Mouse (Mus musculus) forebrain, embryonic 10.5 days (tissue): Measurements from ENCODE around the gene Kiz. TPM values are rescaled to one million over a fixed set of nuclear protein-coding genes. Genes with fewer than 3 reads are reported as not detected.

Source experiments
- DNase-seq: peaks from one replicate; pipeline ENCODE4 v3.0.0-alpha.2; 2017; ENCODE audit warnings: low spot score; ENCODE audit errors: extremely low spot score
- H3K27ac ChIP-seq: fragments of 300-500 bp; sonication (generic); 2 replicates; pipeline ENCODE4 v1.5.1; 2016; ENCODE audit warnings: mild to moderate bottlenecking
- H3K27me3 ChIP-seq: fragments of 300-500 bp; sonication (generic); 2 replicates; pipeline ENCODE4 v1.6.1; 2016; ENCODE audit warnings: mild to moderate bottlenecking; ENCODE audit not compliant: poor library complexity, severe bottlenecking
- H3K36me3 ChIP-seq: fragments of 300-500 bp; sonication (generic); replicated peaks from 2 replicates; pipeline ENCODE4 v1.6.1; 2016; ENCODE audit warnings: mild to moderate bottlenecking, moderate library complexity
- H3K4me1 ChIP-seq: fragments of 300-500 bp; sonication (generic); 2 replicates; pipeline ENCODE4 v1.6.1; 2016
- H3K4me3 ChIP-seq: fragments of 300-500 bp; sonication (generic); 2 replicates; pipeline ENCODE4 v1.5.1; 2016; ENCODE audit warnings: mild to moderate bottlenecking, moderate library complexity
- H3K9me3 ChIP-seq: fragments of 300-500 bp; sonication (generic); 2 replicates; pipeline ENCODE4 v1.6.1; 2016; ENCODE audit warnings: mild to moderate bottlenecking, moderate library complexity
- WGBS: fragments of 180-500 bp; shearing (Covaris S2); methylation state at CpG from one replicate; pipeline ENCODE4 v1.1.7; 2016; 5-methylcytosine and 5-hydroxymethylcytosine counted together
- polyA plus RNA-seq: library from polyadenylated mRNA; unstranded; fragments of >200 nt; fragmentation: Nextera tagmentation; extraction: Ambion mirVana; gene quantifications from 2 replicates; pipeline ENCODE4 v1.2.1, GENCODE M21; 2016

The Kiz gene
- 23.9 and 27.5 TPM in 2 replicates for polyA plus RNA-seq

DNA sequence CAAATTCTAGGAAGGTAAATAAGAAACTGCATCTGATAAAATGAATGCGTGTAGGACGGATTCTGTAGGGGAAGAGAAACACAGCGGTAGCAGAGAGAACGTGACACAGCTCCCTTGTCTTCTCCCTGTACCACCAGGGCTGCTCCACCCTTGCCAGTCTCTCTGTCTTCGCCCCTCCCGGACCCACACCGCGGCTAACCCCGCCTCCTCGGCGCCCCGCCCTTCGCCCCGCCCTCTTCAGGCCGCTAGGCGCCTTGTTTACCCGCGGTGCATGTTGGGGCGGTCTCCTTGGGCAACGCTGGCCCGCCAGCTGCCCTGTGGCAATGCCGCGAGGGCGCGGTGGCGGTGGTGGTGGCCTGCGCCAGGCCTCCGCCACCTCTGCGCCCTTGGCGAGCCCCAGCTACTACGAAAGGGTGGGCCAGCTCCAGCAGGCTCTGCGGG is at the start of gene Kiz:
Gene Kiz, plus strand, starts transcription at position 266 of the 441 bp plus-strand sequence.
- Histone ChIP-seq H3K36me3 (no peaks in the 10 kb centered on the region), H3K4me3 (peak within 1 kb of the TSS; percentile 75), H3K4me1 (peaks cover 19% of the 10 kb centered on the region), H3K9me3 (no peaks in the 10 kb centered on the region), H3K27me3 (peaks cover 4% of the 10 kb centered on the region), H3K27ac (peak within 1 kb of the TSS; percentile 91)
- WGBS: 2% methylated on average over 32 of the region's 32 CpGs
- DNase-seq: peak; percentile 93

DNA sequence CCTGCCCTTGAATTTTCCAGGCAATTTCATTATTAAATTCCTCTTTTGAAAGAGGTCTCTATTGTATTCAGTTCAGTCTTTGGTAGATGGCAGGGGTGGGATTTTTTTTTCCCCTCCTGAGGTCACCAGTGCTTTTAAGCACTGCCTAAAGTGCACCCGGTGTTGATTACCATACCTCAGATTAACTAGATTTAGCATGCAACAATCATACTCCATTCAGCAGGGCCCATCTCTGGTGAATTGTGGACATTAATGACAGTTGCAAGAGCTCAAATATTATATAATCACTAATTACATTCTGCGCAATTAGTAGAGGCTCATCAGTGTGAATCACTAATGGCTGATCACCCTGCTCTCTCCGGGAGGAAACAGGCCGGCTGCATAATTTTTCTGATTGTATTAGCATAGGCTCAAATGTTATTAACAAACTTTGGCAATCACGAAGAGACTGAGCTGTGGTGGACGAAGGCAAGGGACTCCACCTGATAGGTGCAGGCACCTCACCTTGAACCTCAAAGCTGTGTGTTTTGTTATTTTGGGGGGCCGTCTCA is 45.9 kb upstream of the Kiz start:
- no peak overlapping the region for H3K27ac ChIP-seq
- H3K9me3 ChIP-seq: no peaks in the 10 kb centered on the region; the same call in 1 of the 2 replicates
- 89% methylated on average over 7 of the region's 7 CpGs for WGBS
- H3K4me1 ChIP-seq: peaks cover 7% of the 10 kb centered on the region
- H3K36me3 ChIP-seq: no peaks in the 10 kb centered on the region
- no peak overlapping the region for H3K4me3 ChIP-seq
- H3K27me3 ChIP-seq: no peaks in the 10 kb centered on the region
- no peak for DNase-seq

- no peaks in the 10 kb centered on the region for H3K36me3 ChIP-seq
- WGBS: 60% methylated on average over 13 of the region's 13 CpGs
- no peak overlapping the region for H3K27ac ChIP-seq
- H3K4me3 ChIP-seq: no peak overlapping the region
- H3K9me3 ChIP-seq: no peaks in the 10 kb centered on the region; the same call in 1 of the 2 replicates
- H3K27me3 ChIP-seq: no peaks in the 10 kb centered on the region
- no peak for DNase-seq
- H3K4me1 ChIP-seq: peaks cover 7% of the 10 kb centered on the region
Observed at GRCm38 (mm10) chr2:146810695-146811094, 45.0 kb upstream of the Kiz start.

GRCm38 (mm10) chr2:146814978-146815377 is 40.7 kb upstream of the Kiz start:
- WGBS: 92% methylated on average over 7 of the region's 7 CpGs
- no peak for DNase-seq
- H3K4me1 ChIP-seq: peaks cover 7% of the 10 kb centered on the region
- no peaks in the 10 kb centered on the region for H3K9me3 ChIP-seq
- H3K36me3 ChIP-seq: no peaks in the 10 kb centered on the region
- no peak overlapping the region for H3K27ac ChIP-seq
- H3K4me3 ChIP-seq: no peak overlapping the region
- no peaks in the 10 kb centered on the region for H3K27me3 ChIP-seq

DNA sequence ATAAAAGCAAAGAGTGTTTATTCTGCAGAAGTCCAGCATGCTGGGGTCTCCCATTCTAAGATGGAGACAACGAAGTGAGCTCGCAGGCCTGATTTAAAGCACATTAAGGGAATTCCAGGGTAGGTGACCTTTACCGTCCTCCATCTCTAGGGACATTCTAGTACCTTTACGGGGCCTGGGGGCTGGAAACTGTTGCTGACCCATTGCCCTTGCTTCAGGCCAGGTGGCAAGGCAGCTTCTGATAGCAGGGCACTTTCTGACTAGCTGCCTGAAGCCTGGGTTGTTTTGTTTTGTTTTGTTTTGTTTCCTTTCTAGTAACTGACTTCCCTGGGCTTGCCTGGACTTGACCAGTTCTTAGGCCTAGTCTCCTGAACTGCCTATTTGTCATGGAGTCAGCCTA is 36.6 kb upstream of the Kiz start:
- WGBS: 79% methylated on average over 4 of the region's 4 CpGs
- no peak overlapping the region for H3K4me3 ChIP-seq
- no peaks in the 10 kb centered on the region for H3K36me3 ChIP-seq
- H3K9me3 ChIP-seq: no peaks in the 10 kb centered on the region
- peaks cover 10% of the 10 kb centered on the region for H3K4me1 ChIP-seq
- H3K27me3 ChIP-seq: peaks cover 28% of the 10 kb centered on the region
- DNase-seq: no peak
- H3K27ac ChIP-seq: no peak overlapping the region

DNA sequence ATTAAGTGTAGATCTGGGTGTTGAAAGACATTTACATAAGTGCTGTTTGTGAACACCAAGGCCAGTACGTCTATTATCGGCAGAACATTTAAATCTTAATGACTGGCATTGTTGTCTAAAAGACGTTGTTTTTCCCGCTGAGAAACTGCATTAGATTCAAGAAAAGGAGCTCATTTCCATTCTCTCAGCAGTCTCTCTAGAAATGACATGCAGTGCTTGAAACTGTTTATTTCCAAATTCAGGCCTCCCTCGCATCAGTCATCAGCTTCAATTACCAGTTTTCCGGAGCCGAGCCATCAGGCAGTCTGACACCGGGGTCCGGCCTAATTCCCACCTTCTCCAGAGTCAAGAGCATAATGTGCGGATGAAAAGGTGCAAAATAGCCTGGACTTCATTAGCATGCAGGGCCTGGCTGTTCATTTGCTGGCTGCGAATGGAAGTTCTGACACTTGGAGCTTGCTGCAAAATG is 32.1 kb upstream of the Kiz start:
- peaks cover 62% of the 10 kb centered on the region for H3K27me3 ChIP-seq
- WGBS: 37% methylated on average over 11 of the region's 11 CpGs

DNA sequence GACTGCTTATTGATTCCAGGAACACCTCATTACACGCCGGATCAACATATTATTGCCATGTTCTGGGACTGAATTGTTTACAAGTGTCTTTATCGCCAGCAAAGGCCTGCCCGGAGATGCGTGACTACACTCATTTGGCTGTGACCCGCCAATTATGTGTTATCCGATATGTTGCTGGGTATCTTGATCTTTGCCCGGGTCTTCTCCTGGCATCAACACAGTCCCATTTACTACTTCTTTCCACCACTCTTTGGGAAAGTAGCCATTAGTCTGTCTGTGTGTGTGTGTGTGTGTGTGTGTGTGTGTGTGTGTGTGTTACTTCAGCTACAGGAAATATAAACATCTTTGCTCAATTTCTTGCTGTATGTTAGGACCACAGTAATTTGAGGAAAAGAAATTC is 31.6 kb upstream of the Kiz start:
- no peak overlapping the region for H3K27ac ChIP-seq
- H3K9me3 ChIP-seq: no peaks in the 10 kb centered on the region
- peaks cover 67% of the 10 kb centered on the region for H3K27me3 ChIP-seq
- H3K4me1 ChIP-seq: peaks cover 12% of the 10 kb centered on the region
- H3K4me3 ChIP-seq: no peak overlapping the region
- WGBS: 56% methylated on average over 8 of the region's 8 CpGs
- DNase-seq: no peak
- no peaks in the 10 kb centered on the region for H3K36me3 ChIP-seq

More for the DNA sequence above, 32.1 kb upstream of the Kiz start:
- Histone ChIP-seq H3K27ac (no peak overlapping the region), H3K36me3 (no peaks in the 10 kb centered on the region), H3K4me3 (no peak overlapping the region), H3K4me1 (peaks cover 12% of the 10 kb centered on the region), H3K9me3 (no peaks in the 10 kb centered on the region)
- no peak for DNase-seq

DNA sequence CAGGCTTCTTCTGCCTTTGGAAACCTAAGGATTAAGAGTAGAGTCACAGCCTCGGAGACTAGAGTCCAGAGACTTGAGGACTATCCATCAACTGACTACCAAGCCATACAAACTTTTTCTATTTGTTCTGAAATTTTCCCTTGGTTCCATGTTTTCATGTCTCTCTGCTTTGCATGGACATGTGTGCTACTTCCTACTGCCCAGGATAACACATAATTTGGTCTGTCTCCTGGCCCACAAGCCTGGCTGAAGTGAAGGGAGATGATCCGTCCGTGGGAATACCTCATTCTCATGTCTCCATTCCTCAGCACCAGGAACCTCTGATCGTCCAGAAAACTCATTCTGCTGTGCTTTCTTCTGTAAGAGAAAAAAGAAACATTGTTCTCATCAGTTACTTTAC is 27.7 kb upstream of the Kiz start:
- DNase-seq: no peak
- H3K27me3 ChIP-seq: peaks cover 89% of the 10 kb centered on the region
- 85% methylated on average over 4 of the region's 4 CpGs for WGBS
- H3K4me3 ChIP-seq: no peak overlapping the region
- H3K9me3 ChIP-seq: no peaks in the 10 kb centered on the region
- H3K27ac ChIP-seq: no peak overlapping the region
- H3K36me3 ChIP-seq: no peaks in the 10 kb centered on the region
- peaks cover 22% of the 10 kb centered on the region for H3K4me1 ChIP-seq

DNA sequence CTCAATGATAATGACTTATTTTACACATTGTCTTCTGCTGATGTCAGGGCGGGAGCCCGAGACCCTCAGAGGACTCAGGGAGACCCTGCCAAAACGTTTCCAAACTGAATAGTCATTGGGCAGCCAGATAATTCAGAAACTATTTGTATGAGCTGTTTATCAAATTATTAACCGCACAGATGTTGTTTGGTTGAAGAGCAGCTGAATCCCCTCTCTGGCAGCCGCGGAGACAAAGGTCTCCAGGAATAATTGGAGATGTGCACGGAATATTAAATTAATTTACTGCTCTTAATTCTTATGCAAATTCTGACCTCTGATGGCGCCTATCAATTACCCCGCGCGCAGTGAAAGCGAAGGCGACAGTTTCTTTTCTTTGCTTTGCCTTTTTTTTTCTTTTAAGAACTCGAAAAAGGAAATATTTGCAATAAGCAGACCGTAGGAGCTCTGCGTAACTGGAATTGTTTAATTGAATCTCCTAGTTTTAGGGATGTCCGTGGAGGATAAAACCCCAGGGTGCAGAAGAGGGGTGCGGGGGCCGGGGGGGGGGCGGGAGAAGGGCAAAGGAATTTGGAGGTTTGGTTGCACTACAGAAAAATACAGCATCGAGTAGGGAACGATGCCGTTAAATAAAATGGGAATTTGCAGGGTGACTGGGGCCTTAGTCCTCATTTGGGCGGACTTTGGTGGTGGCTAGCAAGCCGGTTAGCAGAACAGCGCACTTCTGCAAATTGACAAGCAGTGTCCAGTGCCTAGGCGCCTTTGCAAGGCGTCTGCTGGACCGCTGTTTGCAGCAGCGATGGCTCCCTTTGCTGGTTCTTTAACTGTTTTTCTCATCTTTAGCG is 22.2 kb upstream of the Kiz start:
- WGBS: 1% methylated on average over 31 of the region's 31 CpGs
- no peak for DNase-seq
- Histone ChIP-seq H3K27me3 (peaks cover 100% of the 10 kb centered on the region), H3K27ac (peak overlapping the region; percentile 72; the same call in 1 of the 2 replicates), H3K36me3 (no peaks in the 10 kb centered on the region), H3K4me3 (peak overlapping the region; percentile 41), H3K4me1 (peaks cover 57% of the 10 kb centered on the region), H3K9me3 (no peaks in the 10 kb centered on the region)

DNA sequence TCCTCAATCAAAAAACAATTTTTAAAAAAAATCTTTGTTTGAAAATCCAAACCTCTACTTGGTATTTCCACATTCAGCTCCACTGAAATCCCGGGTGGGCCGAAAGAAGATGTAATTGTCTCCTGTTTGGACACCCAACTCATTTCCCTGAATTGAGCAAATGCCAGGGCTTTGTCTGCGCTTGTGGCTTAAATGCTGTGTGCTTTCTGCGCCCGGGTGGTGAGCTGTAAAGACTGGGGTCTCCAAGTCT is 21.7 kb upstream of the Kiz start:
- no peaks in the 10 kb centered on the region for H3K9me3 ChIP-seq
- DNase-seq: no peak
- H3K27ac ChIP-seq: peak overlapping the region; percentile 72; the same call in 1 of the 2 replicates
- no peaks in the 10 kb centered on the region for H3K36me3 ChIP-seq
- H3K4me3 ChIP-seq: peak overlapping the region; percentile 41
- H3K4me1 ChIP-seq: peaks cover 63% of the 10 kb centered on the region
- H3K27me3 ChIP-seq: peaks cover 100% of the 10 kb centered on the region
- WGBS: 0% methylated on average over 5 of the region's 5 CpGs

GRCm38 (mm10) chr2:146834314-146835201 is 21.1 kb upstream of the Kiz start:
- DNase-seq: peak; percentile 82
- H3K4me3 ChIP-seq: peak overlapping the region; percentile 41
- H3K36me3 ChIP-seq: no peaks in the 10 kb centered on the region
- peak overlapping the region; percentile 72 for H3K27ac ChIP-seq
- under 1% methylated on average over 63 of the region's 63 CpGs for WGBS
- H3K27me3 ChIP-seq: peaks cover 100% of the 10 kb centered on the region
- H3K9me3 ChIP-seq: no peaks in the 10 kb centered on the region
- peaks cover 68% of the 10 kb centered on the region for H3K4me1 ChIP-seq

- H3K27ac ChIP-seq: peak overlapping the region; percentile 72
- H3K36me3 ChIP-seq: no peaks in the 10 kb centered on the region
- WGBS: 2% methylated on average over 20 of the region's 20 CpGs
Observed at GRCm38 (mm10) chr2:146835241-146835990, 20.2 kb upstream of the Kiz start.

More at GRCm38 (mm10) chr2:146835241-146835990, 20.2 kb upstream of the Kiz start:
- Histone ChIP-seq H3K9me3 (no peaks in the 10 kb centered on the region), H3K27me3 (peaks cover 100% of the 10 kb centered on the region), H3K4me3 (peak overlapping the region; percentile 41), H3K4me1 (peaks cover 70% of the 10 kb centered on the region)
- DNase-seq: peak; percentile 45
